Mouse (Mus musculus) A20 (cell line): ENCODE results near the gene Nppc.

ENCODE experiments used
- DNase-seq: peaks from one replicate; pipeline ENCODE4 v3.0.0-alpha.2; 2011; ENCODE audit warnings: low read depth, low spot score

Gene Nppc

DNA sequence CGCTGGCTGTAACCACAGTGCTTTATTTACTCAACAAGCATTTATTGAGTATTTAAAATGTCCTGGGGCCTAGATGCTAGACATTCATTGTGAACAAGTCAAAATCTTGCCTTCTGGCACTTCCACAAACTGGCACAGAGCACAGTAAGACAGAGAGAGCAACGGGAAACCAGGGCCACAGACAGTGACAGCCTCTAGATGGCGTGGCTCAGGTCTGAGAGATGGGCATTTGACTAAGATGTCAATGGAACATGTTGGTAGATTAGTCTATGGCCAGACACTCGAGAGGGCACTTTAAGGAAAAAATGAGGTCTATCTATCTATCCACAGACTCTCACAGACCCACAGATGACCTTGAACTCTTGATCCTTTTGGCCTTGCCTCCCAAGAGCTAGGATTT is 17.7 kb downstream of the Nppc start:
- peak; percentile 33 for DNase-seq

DNA sequence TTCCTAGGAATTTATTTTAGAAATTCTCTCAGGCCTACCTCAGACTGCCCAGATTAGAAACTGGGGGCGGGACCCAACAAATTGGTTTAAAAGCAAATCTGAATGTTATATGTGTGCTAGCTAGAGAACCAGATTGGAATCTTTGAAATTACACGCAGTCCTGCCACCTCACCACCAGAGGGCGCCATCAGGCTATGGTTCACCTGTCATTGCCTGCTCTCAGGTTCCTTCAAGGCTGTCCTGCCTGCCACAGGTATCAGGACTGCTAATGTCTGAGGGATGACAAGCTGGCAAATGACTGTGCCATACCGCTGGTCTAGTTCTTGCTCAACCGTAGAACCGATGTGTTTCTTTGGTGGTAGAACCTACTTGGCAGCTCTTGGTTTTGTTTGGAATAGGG is 20.1 kb downstream of the Nppc start:
- peak; percentile 67 for DNase-seq

DNA sequence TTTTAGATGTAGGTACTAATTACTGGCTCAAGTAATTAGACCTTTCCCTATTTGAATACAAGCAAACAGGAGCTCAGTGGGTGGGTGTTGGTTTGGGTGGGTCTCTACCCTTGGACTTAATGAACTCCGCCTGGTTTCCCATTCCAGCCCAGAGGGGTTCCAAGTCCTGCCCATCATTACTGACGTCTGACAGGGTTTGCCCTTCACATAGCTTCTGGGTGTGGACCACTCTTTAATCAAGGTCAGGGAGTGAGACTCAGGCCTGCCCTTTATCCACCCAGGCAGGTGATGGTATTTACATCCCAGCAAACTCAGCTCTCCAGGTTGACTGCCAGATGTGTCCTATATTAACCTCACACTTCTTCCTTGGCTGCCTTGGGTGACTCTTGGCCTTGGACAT is 22.9 kb downstream of the Nppc start:
- DNase-seq: no peak

DNA sequence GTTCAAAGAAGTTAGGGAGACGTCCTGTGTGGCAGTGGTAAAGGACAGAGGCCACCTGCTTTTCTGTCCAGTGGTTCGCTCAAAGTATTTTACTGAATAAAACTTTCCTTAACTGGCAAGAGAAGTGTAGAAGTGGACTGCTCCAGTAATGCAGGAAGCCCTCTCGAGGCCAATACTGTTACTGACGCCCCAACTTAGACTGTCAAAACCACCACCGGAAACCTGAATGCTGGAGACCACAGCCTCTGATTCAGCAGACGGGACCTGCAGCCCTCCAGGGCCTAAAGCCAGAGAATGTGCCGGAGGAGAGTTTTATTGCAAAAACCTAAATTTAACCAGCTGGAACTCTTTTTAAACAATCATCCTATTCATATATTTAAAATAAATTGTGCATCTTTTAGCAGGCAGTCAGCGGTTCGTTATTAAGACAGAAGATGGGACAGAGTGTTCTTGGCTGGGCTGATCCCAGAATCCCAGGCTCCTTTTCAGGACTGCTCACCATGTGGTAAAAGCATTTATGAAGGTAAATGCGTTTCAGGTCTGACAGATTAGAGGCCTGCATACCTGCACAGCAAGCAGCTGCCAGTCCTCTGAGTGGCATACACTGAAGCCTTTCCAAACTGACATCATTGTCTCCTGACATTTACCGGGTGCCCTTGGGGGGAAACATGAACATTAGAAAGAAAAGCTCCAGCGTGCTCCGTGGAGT is 27.1 kb downstream of the Nppc start:
- no peak for DNase-seq

DNA sequence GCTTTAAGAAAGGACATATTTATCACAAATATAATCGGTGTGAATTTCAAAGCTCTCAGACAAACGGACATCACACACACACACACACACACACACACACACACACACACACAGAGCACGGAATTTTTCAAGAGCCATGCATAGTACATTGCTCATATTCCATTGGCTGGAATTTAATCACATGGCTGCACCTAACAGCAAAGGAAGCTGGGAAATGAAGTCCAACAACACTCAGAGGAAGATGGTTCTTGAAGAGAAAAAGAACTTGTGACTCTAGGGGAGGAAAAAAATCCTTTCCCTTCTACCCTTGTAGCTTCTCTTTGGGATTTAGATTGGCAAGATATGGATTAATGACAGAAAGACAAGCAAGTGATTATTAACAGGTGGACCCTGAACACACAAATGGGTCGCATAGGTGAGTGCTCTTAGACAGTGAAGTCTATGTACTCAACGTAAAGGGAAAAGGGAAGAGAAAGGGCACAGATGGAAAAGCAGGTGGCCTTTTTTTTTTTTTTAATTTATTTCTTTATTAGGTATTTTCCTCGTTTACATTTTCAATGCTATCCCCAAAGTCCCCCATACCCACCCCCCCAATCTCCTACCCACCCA is 35.5 kb downstream of the Nppc start:
- DNase-seq: no peak

DNA sequence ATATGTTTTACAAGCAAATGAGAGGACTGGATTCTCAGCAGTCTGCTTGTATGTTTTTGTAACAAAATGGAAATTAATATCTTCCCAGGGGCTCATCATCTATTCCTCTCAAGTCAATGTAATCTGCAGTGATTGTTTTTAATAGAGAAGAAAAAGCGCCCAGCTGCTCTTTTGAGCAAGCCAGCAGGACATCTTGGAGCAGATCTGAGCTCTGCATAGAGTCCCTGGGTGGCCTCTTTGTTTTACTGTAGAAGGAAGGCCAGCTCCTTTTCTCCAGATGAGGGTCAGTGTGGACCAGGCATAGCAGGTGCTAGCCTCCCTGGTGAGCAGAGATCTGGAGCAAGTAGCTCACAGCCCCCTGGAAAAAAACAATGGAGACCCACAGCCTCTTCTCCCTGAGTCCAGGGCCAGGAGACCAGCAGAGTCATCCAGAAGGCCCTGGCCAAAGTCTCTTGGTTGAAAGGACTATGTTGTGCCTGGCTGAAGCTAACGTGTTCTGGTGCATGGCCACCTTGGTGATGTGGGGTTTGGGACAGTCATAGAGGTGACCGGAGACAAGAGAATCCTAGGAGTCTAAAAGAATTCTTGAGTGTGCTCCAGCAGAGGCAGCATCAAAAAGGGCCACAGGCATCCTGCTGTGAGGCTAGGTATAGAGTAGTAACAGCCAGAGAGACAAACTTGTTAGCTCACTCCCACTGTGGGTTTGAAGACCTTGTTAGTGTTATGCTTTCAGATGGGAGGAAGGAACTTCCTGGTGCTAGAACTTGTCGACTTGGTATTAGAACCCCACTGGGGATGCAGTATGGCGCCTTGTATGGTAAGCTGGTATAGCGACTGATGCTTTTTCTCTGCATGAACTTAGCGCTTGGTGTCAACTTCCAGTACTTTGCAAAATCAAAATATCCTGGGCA is 36.3 kb downstream of the Nppc start:
- DNase-seq: no peak

DNA sequence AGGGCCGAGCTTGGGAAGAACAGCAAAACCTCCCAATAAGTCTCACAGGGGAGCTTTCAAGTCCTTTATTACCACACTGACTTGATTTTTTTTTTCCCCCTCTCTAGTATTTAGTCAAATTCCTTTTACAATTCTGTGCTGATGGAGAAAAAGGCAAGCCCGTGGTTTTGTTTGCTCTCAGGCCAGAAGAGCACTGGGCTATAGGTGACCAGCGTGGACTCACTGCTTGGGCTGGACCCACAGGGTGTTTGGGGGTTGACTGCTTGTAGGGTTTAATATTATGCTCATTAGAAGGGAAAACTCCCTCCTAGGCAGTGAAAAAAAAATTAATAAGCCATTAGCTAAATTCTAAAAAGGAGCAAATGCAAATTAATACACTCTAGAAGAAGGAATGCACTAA is 36.9 kb downstream of the Nppc start:
- DNase-seq: no peak

DNA sequence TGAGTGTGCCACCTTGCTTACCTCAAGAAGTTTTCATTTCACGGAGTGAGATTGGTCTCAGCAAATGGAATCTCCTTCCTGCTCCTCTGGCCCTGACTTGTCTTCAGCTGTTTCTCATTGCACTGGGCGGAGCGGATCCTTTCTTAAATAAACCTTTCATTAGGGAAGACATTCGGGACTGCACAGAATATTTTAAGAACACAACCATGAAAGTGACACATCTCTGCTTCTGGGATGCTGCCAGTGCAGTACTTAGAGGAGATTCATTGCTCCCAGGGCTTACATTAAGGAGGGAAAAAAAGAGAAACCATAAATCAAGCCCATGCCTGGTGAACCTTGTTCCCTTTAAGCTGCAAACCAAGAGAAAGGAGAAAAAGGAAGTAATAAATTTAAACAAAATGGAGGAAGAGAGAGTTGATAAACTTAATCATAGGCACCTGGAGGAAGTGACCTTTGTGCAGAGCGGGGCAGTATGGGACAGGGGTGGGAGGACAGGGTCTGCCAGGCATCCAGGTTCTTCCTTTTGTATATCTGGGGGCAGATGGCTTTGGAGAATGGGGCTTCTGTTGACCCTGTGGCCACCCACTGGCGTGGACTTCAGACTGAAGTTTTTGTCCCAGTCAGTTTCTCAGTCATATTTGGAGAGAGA is 37.5 kb downstream of the Nppc start:
- DNase-seq: peak; percentile 37

DNA sequence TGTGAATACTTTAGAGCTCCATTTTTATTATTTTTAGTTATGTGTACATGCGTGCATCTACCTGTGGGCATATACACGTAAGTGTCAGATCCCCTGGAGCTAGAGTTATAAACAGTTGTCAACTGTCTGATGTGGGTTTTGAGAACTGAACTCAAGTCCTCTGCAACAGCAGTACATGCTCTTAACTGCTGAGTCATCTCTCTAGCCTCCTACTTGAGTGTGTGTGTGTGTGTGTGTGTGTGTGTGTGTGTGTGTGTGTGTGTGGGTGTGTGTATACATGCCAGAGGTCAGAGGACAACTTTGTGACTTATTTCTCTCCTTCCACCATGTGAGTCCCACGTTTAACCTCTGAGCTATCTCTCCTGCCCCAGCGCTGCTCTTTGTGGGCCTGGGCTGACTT is 39.8 kb downstream of the Nppc start:
- no peak for DNase-seq

DNA sequence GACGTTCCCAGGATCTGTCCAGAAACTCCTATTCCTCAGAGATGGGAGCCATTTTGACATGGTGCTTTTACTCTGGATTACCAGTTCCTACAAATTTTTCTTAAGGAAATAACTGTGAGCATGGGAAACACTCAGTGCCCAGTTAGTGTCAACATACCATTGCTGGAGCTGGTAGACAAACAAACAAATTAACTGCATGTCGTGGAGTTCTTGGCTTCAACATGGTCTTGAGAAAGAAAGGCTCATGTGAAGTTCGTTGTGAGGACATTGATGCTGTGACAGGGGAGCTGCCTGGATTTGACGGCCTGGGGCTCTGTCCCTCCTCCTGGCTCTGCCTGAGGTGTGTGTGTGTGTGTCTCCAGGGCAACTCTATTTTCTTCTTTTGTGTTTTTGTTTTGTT is 40.4 kb downstream of the Nppc start:
- no peak for DNase-seq

DNA sequence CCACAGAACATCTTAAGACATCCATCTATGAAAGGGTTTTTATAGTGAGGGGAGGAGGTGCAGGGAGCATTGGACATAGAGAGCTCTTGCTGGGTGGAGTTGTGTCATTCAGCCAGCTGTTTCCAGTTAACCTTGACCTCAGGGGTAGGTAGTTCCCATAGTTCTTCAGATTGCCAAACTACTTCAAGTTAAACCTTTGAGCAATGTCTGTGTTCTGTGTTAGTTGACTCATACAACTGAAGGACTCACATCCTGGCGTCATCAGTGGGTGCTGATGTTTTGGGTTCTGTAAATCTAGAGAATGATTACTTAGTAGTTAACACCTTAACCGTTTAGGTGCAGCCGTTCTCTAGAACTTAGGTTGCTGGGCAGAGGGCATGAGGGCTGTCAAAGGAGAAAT is 42.1 kb downstream of the Nppc start:
- no peak for DNase-seq

DNA sequence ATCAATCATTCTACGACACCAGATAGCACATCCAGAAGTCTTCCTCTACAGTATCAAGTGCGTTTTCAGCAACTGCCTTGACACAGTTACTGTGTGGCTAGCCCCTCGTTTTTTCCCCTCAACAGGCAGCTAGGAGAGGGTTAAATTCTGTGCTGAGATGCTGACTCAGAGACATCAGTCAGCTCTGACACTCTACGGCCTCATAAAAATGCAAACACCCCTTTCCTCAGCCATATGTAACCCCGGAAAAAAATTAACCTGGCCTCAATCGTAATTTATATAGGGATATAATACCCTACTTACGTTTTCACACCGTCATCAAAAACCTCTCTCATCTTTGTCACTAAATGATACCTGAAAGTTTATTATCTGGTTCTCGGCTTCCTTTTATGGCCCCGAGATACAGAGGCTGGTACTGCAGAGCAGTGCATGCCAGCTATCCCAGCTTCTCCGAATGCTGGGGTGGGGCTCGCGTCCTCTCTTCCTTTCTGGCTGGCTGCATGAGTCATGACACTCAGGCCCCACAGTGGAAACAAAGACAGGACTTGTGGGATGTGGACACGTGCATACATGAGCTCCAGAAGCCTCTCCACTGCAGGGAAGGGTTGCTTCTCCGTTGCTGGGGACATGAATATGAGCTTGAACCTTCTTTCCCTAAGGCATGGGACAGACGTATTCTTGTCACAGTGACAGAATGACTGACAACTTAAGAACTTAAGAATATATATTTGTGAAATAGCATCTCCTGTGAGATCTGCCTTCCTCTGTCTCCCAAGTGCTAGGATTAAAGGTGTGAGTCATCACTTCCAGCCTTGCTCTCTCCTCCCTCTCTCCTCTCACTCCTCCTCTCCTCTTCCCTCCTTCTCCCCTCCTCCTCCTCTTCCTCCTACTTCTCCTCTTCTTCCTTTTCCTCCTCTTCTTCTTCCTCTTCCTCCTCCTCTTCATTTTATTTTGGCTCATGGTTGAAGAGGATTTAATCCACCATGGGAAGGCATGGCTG is 47.1 kb downstream of the Nppc start:
- DNase-seq: no peak

DNA sequence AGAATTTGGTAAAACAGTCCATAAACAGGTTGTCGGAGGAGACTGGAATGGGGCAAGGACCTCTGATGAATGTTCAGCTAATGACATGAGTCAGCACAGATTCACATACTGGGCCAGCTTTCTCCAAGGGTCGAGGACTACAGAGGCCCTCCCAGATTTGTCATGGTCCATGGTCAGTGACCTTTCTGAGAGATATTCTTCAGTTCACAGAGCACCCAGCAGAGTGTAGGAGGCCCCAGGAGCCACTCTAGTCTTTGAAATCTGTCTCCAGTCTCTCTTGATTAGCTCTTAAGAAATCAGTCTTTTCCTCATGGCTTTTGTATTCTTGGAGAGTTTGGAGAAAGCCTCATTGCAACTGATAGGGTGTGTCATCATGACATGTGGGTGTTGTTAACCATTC is 48.1 kb downstream of the Nppc start:
- DNase-seq: no peak

DNA sequence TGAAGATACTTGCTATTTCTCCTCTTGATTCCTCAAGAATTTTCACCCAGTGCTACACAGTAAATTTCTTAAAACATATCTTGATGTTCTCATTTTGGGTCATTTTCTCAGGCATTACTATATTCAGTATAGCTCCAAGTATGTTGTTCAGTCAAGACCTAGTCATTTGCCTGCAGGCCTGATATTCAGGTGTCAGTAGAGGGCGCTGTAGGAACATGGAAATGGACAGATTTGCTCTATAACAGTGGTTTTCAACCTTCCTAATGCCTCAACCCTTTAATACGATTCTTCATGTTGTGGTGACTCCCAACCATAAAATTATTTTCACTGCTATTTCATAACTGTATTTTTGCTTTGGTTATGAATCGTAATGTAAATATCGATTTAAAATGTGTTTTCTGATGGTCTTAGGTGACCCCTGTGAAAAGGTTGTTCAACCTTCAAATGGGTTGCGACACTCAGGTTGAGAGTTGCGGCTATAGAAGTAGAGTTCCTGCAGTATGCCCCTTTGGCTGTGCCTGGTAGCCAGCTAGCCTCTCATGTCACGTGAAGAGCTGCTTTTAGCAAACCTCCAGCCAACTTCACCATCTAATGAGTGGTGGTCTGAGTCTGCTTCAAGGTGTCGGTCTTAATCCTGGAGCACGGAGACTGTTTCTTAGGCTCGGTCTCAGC is 51.8 kb downstream of the Nppc start:
- peak; percentile 74 for DNase-seq
